9 mouse cellular contexts compared by ENCODE assay signal in genomic region chr13:94941230-94941629, GRCm38 (mm10). TPM values are rescaled to one million over a fixed set of nuclear protein-coding genes. Genes with fewer than 3 reads are reported as not detected.
DNase-seq lines count a peak whose midpoint lies in the region; ATAC-seq and TF ChIP-seq lines count a peak whose summit lies in the region.
"Had no signal": no experiment of that assay in that cellular context is flagged by ENCODE, and none has a peak within 500 bp of the region (broad histone marks: within the 10 kb centered on the region; RNA-seq: fewer than 3 reads in every experiment).

No protein-coding gene starts in this region.

- WGBS in intestine, postnatal 0 days = 15% methylated on average over 4 of the region's 4 CpGs
- 17% methylated on average over 4 of the region's 4 CpGs for WGBS in intestine, embryonic 16.5 days
- WGBS in midbrain, embryonic 15.5 days = 13% methylated on average over 4 of the region's 4 CpGs

- peak; percentile 87 for TF ChIP-seq CTCF in intestine, postnatal 0 days (IDR thresholded peaks at IDR 0.05; ENCODE audit: low read depth)

- no peak overlapping the region for H3K27ac ChIP-seq in intestine, postnatal 0 days (ENCODE audit: low read depth, low read length)
- H3K27ac ChIP-seq in intestine, embryonic 16.5 days (ENCODE audit: low read length) = no peak overlapping the region
- no peak overlapping the region for H3K27ac ChIP-seq in midbrain, embryonic 15.5 days
- H3K27ac ChIP-seq: embryonic facial prominence, embryonic 15.5 days had no signal

- H3K27me3 ChIP-seq in intestine, postnatal 0 days (replicated peaks; ENCODE audit: control insufficient read depth, insufficient read depth, low read length) = 0 out of 2 replicates have a peak, but pooled peaks cover 10% of the 10 kb centered on the region
- peaks cover 2% of the 10 kb centered on the region; the same call in 1 of the 2 replicates for H3K27me3 ChIP-seq in intestine, embryonic 16.5 days (replicated peaks; ENCODE audit: control insufficient read depth, insufficient read depth, low read length)
- peaks cover 24% of the 10 kb centered on the region for H3K27me3 ChIP-seq in midbrain, embryonic 15.5 days (replicated peaks)
- H3K27me3 ChIP-seq: embryonic facial prominence, embryonic 15.5 days had no signal

- no peaks in the 10 kb centered on the region for H3K36me3 ChIP-seq in intestine, postnatal 0 days (ENCODE audit: control insufficient read depth, insufficient read depth)
- H3K36me3 ChIP-seq in intestine, embryonic 16.5 days (ENCODE audit: control insufficient read depth, insufficient read depth, low read length) = no peaks in the 10 kb centered on the region
- no peaks in the 10 kb centered on the region for H3K36me3 ChIP-seq in midbrain, embryonic 15.5 days (replicated peaks)
- H3K36me3 ChIP-seq: embryonic facial prominence, embryonic 15.5 days had no signal

- no peak overlapping the region for H3K4me2 ChIP-seq in intestine, postnatal 0 days (replicated peaks; ENCODE audit: low read depth)
- H3K4me2 ChIP-seq in intestine, embryonic 16.5 days (ENCODE audit: low read depth, low read length) = no peak overlapping the region
- H3K4me2 ChIP-seq in midbrain, embryonic 15.5 days = no peak overlapping the region
- H3K4me2 ChIP-seq: embryonic facial prominence, embryonic 15.5 days had no signal

- ATAC-seq in intestine, postnatal 0 days = no peak
- ATAC-seq in intestine, embryonic 16.5 days = no peak
- peak; percentile 62; the same call in 1 of the 2 replicates for ATAC-seq in granulocyte monocyte progenitor cell, adult 5-6 weeks (replicated peaks; ENCODE audit: poor library complexity, severe bottlenecking)
- ATAC-seq in midbrain, embryonic 15.5 days (replicated peaks) = 0 out of 2 replicates have a peak, but pooled peaks have one; percentile 54

- no peak overlapping the region for H3K9ac ChIP-seq in intestine, postnatal 0 days (ENCODE audit: low read depth, low read length)
- H3K9ac ChIP-seq in intestine, embryonic 16.5 days (ENCODE audit: low read depth, low read length) = no peak overlapping the region
- no peak overlapping the region for H3K9ac ChIP-seq in midbrain, embryonic 15.5 days
- H3K9ac ChIP-seq: embryonic facial prominence, embryonic 15.5 days had no signal

- H3K9me3 ChIP-seq in intestine, postnatal 0 days (ENCODE audit: control insufficient read depth) = no peaks in the 10 kb centered on the region
- H3K9me3 ChIP-seq in intestine, embryonic 16.5 days (ENCODE audit: control insufficient read depth, low read length) = no peaks in the 10 kb centered on the region
- H3K9me3 ChIP-seq in midbrain, embryonic 15.5 days = no peaks in the 10 kb centered on the region
- H3K9me3 ChIP-seq: embryonic facial prominence, embryonic 15.5 days had no signal

- H3K4me1 ChIP-seq in intestine, postnatal 0 days (replicated peaks; ENCODE audit: control insufficient read depth, insufficient read depth, low read length) = no peaks in the 10 kb centered on the region
- H3K4me1 ChIP-seq in intestine, embryonic 16.5 days (ENCODE audit: control insufficient read depth, insufficient read depth, low read length) = no peaks in the 10 kb centered on the region
- no peaks in the 10 kb centered on the region for H3K4me1 ChIP-seq in midbrain, embryonic 15.5 days
- H3K4me1 ChIP-seq: embryonic facial prominence, embryonic 15.5 days had no signal

- DNase-seq in adrenal gland, adult (ENCODE audit: inconsistent age in 2 of 2, low spot score in 1 of 2) = peak; percentile 63 to 87
- peak; percentile 89 for DNase-seq in embryo, embryonic 10.5 days (ENCODE audit: low spot score)
- DNase-seq in left cerebral cortex, adult 11 months (ENCODE audit: low spot score) = peak; percentile 41
- peak; percentile 45 for DNase-seq in thymus, postnatal 0 days (ENCODE audit: low spot score)

- H3K4me3 ChIP-seq in intestine, postnatal 0 days (ENCODE audit: low read depth, low read length) = no peak overlapping the region
- no peak overlapping the region for H3K4me3 ChIP-seq in intestine, embryonic 16.5 days (ENCODE audit: low read length)
- no peak overlapping the region for H3K4me3 ChIP-seq in midbrain, embryonic 15.5 days
- H3K4me3 ChIP-seq: embryonic facial prominence, embryonic 15.5 days had no signal

RNA-seq across cellular contexts. Expression of gene Wdr41, which starts 34.9 kb away (rescaled TPM):
- 16.7 and 18.2 TPM in 2 replicates for polyA plus RNA-seq in intestine, postnatal 0 days (2015; fragmentation: Nextera tagmentation; extraction: Ambion mirVana)
- 18.4 and 19.6 TPM in 2 replicates for polyA plus RNA-seq in intestine, embryonic 16.5 days (2015; fragmentation: Nextera tagmentation; extraction: Ambion mirVana)
- total RNA-seq in granulocyte monocyte progenitor cell, adult 5-6 weeks (2014; fragmentation: Nextera tagmentation) = 23.5 and 30.1 TPM in 2 replicates
- total RNA-seq in granulocyte monocyte progenitor cell, adult 5-6 weeks (2017) = 15.3 and 20.0 TPM in 2 replicates
- polyA plus RNA-seq in midbrain, embryonic 15.5 days (2015; fragmentation: Nextera tagmentation; extraction: Ambion mirVana) = 24.9 and 26.2 TPM in 2 replicates
- 17.1 and 20.5 TPM in 2 replicates for polyA plus RNA-seq in thymus, postnatal 0 days (2015; fragmentation: Nextera tagmentation; extraction: Ambion mirVana)

Comparison
In these comparisons a context has a peak if more than half of its experiments do, and no peak if none do; other contexts are left out.
1. ATAC-seq: peak in granulocyte monocyte progenitor cell, adult 5-6 weeks (single experiment) and midbrain, embryonic 15.5 days (single experiment); none in intestine, postnatal 0 days (single experiment) and intestine, embryonic 16.5 days (single experiment).
2. Peak in every context shown above with its lines, with median percentiles within 50 percentile points of each other: DNase-seq.